Mouse (Mus musculus) stomach, postnatal 0 days (tissue): ENCODE results near the gene Nfic. TPM values are rescaled to one million over a fixed set of nuclear protein-coding genes. Genes with fewer than 3 reads are reported as not detected.
"Not testable (repeated sequence)": the region's sequence is repeated elsewhere in the genome, so short reads cannot be mapped to it uniquely, and the experiment has no call there.

ENCODE experiments used
- ATAC-seq: fragments of 200-750 bp; cut with Nextera tagmentation; 2 replicates; pipeline ENCODE4 v1.8.0; 2017; ENCODE audit not compliant: low FRiP score, low TSS enrichment
- DNase-seq: peaks from one replicate; pipeline ENCODE4 v3.0.0-alpha.2; 2016; ENCODE audit warnings: low spot score
- H3K27ac ChIP-seq: fragments of 300-500 bp; sonication (generic); replicated peaks from 2 replicates; pipeline ENCODE4 v1.5.1; 2014; ENCODE audit warnings: mild to moderate bottlenecking, control low read depth
- H3K27me3 ChIP-seq: fragments of 300-500 bp; sonication (generic); 2 replicates; pipeline ENCODE4 v1.6.1; 2014; ENCODE audit warnings: low read length; ENCODE audit not compliant: control insufficient read depth, insufficient read depth
- H3K36me3 ChIP-seq: fragments of 300-500 bp; sonication (generic); 2 replicates; pipeline ENCODE4 v1.6.1; 2014; ENCODE audit warnings: low read length, mixed read lengths; ENCODE audit not compliant: control insufficient read depth, insufficient read depth
- H3K4me1 ChIP-seq: fragments of 300-500 bp; sonication (generic); replicated peaks from 2 replicates; pipeline ENCODE4 v1.6.1; 2014; ENCODE audit warnings: antibody characterized with exemption; ENCODE audit not compliant: control insufficient read depth, insufficient read depth
- H3K4me2 ChIP-seq: fragments of 300-500 bp; sonication (generic); replicated peaks from 2 replicates; pipeline ENCODE4 v1.6.1; 2014; ENCODE audit warnings: low read depth, mild to moderate bottlenecking, control low read depth, moderate library complexity
- H3K4me3 ChIP-seq: fragments of 300-500 bp; sonication (generic); 2 replicates; pipeline ENCODE4 v1.5.1; 2014; ENCODE audit warnings: low read depth, low read length, control low read depth
- H3K9ac ChIP-seq: fragments of 300-500 bp; sonication (generic); 2 replicates; pipeline ENCODE4 v1.6.1; 2014; ENCODE audit warnings: mild to moderate bottlenecking, low read length, control low read depth, mixed read lengths
- H3K9me3 ChIP-seq: fragments of 300-500 bp; sonication (generic); 2 replicates; pipeline ENCODE4 v1.6.1; 2016; ENCODE audit warnings: low read length; ENCODE audit not compliant: control insufficient read depth
- CTCF ChIP-seq: IDR thresholded peaks from 2 replicates; pipeline ENCODE4 v1.5.1; 2016; ENCODE audit warnings: antibody characterized with exemption, low read depth, mild to moderate bottlenecking, moderate library complexity
- EP300 ChIP-seq: optimal IDR thresholded peaks from 2 replicates; pipeline ENCODE3; 2016; ENCODE audit warnings: antibody characterized with exemption
- WGBS: fragments of 180-500 bp; shearing (Covaris S2); extraction: QIAGEN DNeasy Blood & Tissue Kit; methylation state at CpG from one replicate; pipeline ENCODE4 v1.1.7; 2014; 5-methylcytosine and 5-hydroxymethylcytosine counted together
- polyA plus RNA-seq: library from polyadenylated mRNA; unstranded; fragments of >200 nt; fragmentation: Nextera tagmentation; extraction: Ambion mirVana; gene quantifications from 2 replicates; pipeline ENCODE4 v1.2.1, GENCODE M21; 2015

The Nfic gene
- polyA plus RNA-seq, 1 experiment from 2014 or later: 40.4 TPM

- Histone ChIP-seq H3K9ac (no peak overlapping the region), H3K4me3 (no peak overlapping the region), H3K27ac (no peak overlapping the region), H3K4me1 (no peaks in the 10 kb centered on the region), H3K9me3 (no peaks in the 10 kb centered on the region), H3K4me2 (no peak overlapping the region), H3K36me3 (no peaks in the 10 kb centered on the region), H3K27me3 (peaks cover 5% of the 10 kb centered on the region; the same call in 1 of the 2 replicates)
- WGBS: 3% methylated on average over 7 of the region's 7 CpGs
- ATAC-seq (peak; percentile 66), DNase-seq (peak; percentile 90)
- no peak for TF ChIP-seq EP300
- peak; percentile 99 for TF ChIP-seq CTCF
Observed at GRCm38 (mm10) chr10:81450140-81450539, 5.3 kb downstream of the Nfic start.

- not testable (repeated sequence) for H3K4me3 ChIP-seq, ATAC-seq, DNase-seq, H3K4me2 ChIP-seq, H3K27me3 ChIP-seq, H3K4me1 ChIP-seq, H3K9me3 ChIP-seq, H3K9ac ChIP-seq, H3K36me3 ChIP-seq, H3K27ac ChIP-seq
- 14% methylated on average over 2 of the region's 2 CpGs for WGBS
- peak; percentile 43 for TF ChIP-seq CTCF
Observed at GRCm38 (mm10) chr10:81445516-81445915, 9.9 kb downstream of the Nfic start.

- ATAC-seq (no peak), DNase-seq (no peak)
- no peaks in the 10 kb centered on the region; the same call in 1 of the 2 replicates for H3K27me3 ChIP-seq
- H3K9me3 ChIP-seq: no peaks in the 10 kb centered on the region
- H3K36me3 ChIP-seq: no peaks in the 10 kb centered on the region
- no peak overlapping the region for H3K9ac ChIP-seq
- no peak overlapping the region for H3K4me2 ChIP-seq
- H3K4me3 ChIP-seq: no peak overlapping the region
- no peaks in the 10 kb centered on the region for H3K4me1 ChIP-seq
- H3K27ac ChIP-seq: no peak overlapping the region
- TF ChIP-seq EP300: no peak
- peak; percentile 69 for TF ChIP-seq CTCF
Observed at GRCm38 (mm10) chr10:81441019-81441418, 14.4 kb downstream of the Nfic start.

- Histone ChIP-seq H3K4me3 (no peak overlapping the region), H3K4me1 (no peaks in the 10 kb centered on the region), H3K27me3 (no peaks in the 10 kb centered on the region), H3K27ac (peak overlapping the region; percentile 45; the same call in 1 of the 2 replicates), H3K9me3 (no peaks in the 10 kb centered on the region), H3K4me2 (no peak overlapping the region), H3K9ac (no peak overlapping the region), H3K36me3 (no peaks in the 10 kb centered on the region)
- WGBS: 44% methylated on average over 3 of the region's 3 CpGs
- TF ChIP-seq EP300 (no peak), CTCF (no peak)
- DNase-seq (peak; percentile 74), ATAC-seq (no peak)
Observed at GRCm38 (mm10) chr10:81435436-81435835, 20.0 kb downstream of the Nfic start.

- Histone ChIP-seq H3K4me3 (no peak overlapping the region), H3K27ac (peak overlapping the region; percentile 45; the same call in 1 of the 2 replicates), H3K27me3 (no peaks in the 10 kb centered on the region), H3K4me1 (no peaks in the 10 kb centered on the region), H3K4me2 (no peak overlapping the region), H3K9me3 (no peaks in the 10 kb centered on the region), H3K9ac (no peak overlapping the region; the same call in 1 of the 2 replicates), H3K36me3 (no peaks in the 10 kb centered on the region)
- peak; percentile 40 for DNase-seq
- WGBS: 45% methylated on average over 15 of the region's 15 CpGs
- TF ChIP-seq CTCF: no peak
- TF ChIP-seq EP300: no peak
- ATAC-seq: no peak
Observed at GRCm38 (mm10) chr10:81434361-81435263, 20.8 kb downstream of the Nfic start.
